Mouse (Mus musculus) left cerebral cortex, adult 2 months (tissue): ENCODE results near the gene Med7. TPM values are rescaled to one million over a fixed set of nuclear protein-coding genes. Genes with fewer than 3 reads are reported as not detected.

Experiments used
- DNase-seq, 2 experiments: peaks; one replicate each; pipeline ENCODE4 v3.0.0; 2021 to 2022; ENCODE audit warnings: low spot score in 2 of 2, mixed read lengths in 1 of 2; ENCODE audit errors: extremely low spot score in 1 of 2
- H3K27ac ChIP-seq: fragments of 200-600 bp; 2 replicates; pipeline ENCODE4 v1.8.1; 2022
- H3K4me3 ChIP-seq: fragments of 200-600 bp; 2 replicates; pipeline ENCODE4 v1.8.1; 2022
- CTCF ChIP-seq: fragments of 200-600 bp; IDR thresholded peaks from 2 replicates; pipeline ENCODE4 v1.8.1; 2022; ENCODE audit warnings: antibody characterized with exemption, mild to moderate bottlenecking, moderate library complexity
- intact Hi-C: fragments of 180-260 bp; cut with DNase I; formaldehyde crosslinking; loops from one replicate; pipeline ENCODE4 v1.15.1; 2025
- total RNA-seq, 2 experiments: library from RNA; stranded (reverse); gene quantifications; 2 replicates each; pipeline ENCODE4 v1.2.3; 2021

Med7 gene
- total RNA-seq, 2 experiments from 2014 or later, result 32.9 to 34.2 TPM

DNA sequence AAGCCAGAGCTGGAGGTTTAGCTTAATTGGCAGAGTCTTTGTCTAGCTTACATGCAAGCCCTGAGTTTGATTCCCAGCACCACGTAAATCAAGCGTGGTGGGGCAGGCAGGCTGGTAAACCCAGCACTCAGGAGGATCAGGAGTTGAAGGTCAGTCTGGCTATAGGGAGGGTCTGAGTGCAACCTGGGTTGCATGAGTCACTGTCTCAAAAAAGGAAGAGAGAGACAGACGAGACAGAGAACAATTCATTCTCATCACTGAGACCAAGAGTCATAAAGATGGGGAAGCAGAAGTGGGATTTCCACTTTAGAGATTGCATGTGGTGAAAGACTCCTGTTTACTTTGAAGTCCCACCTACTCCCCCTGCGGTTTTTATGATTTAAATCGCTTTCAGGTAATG is 24.6 kb downstream of the Med7 start:
- no peak for DNase-seq
- Histone ChIP-seq H3K4me3 (no peak overlapping the region), H3K27ac (no peak overlapping the region)
- TF ChIP-seq CTCF, result no peak
- intact Hi-C loops, result no loop called here

DNA sequence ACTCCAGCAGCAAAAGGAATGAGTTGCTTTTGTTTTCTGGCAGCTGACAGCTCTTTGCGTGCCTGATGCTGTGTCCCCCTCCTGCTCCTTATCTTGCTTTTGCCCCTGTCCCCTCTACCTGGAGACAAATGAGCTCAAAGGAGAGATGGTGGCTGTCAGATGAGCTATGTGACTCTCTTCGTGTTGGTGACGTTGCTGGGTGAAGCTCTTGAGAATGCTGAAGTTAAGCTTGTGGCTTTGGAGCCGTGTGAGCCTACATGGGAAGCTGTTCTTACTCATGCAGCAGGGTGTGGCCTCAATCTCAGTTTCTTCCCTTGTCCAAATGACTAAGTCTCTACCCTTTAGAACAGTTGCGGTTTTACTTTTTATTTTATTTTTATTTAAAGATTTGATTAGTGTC is 25.2 kb downstream of the Med7 start:
- Histone ChIP-seq H3K27ac (no peak overlapping the region), H3K4me3 (no peak overlapping the region)
- no peak for TF ChIP-seq CTCF
- intact Hi-C loops, result no loop called here
- no peak for DNase-seq

DNA sequence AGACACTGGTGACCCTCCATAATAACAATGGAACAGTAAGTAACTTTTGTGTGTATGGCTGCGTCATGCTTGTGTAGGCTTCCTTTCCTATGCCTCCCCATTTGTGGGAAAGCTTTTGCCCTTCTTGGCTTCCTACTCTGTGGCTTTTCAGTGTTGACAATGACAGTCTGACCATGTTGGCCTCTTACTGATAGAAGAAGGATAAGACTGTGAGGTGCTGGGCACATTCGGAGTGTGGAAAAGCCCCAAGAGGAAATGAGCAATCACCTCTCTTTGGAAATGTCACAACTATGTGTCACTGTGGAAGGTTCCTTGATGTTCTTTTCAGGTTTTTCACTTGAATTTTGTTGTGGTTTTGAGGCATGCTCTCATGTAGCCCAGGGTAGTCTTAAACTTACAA is 30.2 kb downstream of the Med7 start:
- no peak for TF ChIP-seq CTCF
- no peak for DNase-seq
- intact Hi-C loops, result no loop called here
- H3K4me3 ChIP-seq, result no peak overlapping the region
- H3K27ac ChIP-seq, result no peak overlapping the region

DNA sequence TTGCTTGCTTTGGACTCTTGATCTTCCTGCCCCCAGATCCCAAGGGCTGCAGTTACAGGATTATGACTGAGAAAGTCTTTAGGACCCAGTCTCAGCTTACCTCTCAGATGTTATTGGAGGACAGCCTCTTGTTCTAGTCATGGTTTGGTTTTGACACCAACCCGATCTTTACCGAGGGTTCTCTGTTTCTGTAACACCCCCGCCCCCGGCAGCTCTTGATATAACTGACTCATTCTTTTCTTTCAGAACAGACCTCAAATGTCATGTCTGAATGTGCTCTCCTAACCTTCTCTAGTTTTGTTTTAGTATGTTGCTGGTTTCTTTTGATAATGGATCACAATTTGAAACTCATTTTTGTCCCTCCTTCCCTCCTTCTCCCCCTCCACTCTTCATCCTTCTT is 37.5 kb downstream of the Med7 start:
- no peak for TF ChIP-seq CTCF
- intact Hi-C loops, result no loop called here
- no peak for DNase-seq
- H3K4me3 ChIP-seq, result no peak overlapping the region
- H3K27ac ChIP-seq, result no peak overlapping the region

DNA sequence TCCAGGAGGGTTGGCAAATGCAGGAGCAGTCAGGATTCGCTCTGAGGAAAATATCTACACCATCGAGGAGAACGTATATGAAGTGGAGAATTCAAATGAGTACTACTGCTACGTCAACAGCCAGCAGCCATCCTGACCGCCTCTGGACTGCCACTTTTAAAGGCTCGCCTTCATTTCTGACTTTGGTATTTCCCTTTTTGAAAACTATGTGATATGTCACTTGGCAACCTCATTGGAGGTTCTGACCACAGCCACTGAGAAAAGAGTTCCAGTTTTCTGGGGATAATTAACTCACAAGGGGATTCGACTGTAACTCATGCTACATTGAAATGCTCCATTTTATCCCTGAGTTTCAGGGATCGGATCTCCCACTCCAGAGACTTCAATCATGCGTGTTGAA is 42.6 kb downstream of the Med7 start:
- H3K27ac ChIP-seq, result no peak overlapping the region
- intact Hi-C loops, result no loop called here
- TF ChIP-seq CTCF, result no peak
- no peak overlapping the region for H3K4me3 ChIP-seq
- no peak for DNase-seq

DNA sequence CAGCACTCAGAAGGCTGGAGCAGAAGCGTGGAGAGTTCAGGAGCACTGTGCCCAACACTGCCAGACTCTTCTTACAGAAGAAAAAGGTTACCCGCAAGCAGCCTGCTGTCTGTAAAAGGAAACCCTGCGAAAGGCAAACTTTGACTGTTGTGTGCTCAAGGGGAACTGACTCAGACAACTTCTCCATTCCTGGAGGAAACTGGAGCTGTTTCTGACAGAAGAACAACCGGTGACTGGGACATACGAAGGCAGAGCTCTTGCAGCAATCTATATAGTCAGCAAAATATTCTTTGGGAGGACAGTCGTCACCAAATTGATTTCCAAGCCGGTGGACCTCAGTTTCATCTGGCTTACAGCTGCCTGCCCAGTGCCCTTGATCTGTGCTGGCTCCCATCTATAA is 43.8 kb downstream of the Med7 start:
- H3K4me3 ChIP-seq, result no peak overlapping the region
- TF ChIP-seq CTCF, result no peak
- DNase-seq, result no peak
- no peak overlapping the region for H3K27ac ChIP-seq
- intact Hi-C loops, result no loop called here

DNA sequence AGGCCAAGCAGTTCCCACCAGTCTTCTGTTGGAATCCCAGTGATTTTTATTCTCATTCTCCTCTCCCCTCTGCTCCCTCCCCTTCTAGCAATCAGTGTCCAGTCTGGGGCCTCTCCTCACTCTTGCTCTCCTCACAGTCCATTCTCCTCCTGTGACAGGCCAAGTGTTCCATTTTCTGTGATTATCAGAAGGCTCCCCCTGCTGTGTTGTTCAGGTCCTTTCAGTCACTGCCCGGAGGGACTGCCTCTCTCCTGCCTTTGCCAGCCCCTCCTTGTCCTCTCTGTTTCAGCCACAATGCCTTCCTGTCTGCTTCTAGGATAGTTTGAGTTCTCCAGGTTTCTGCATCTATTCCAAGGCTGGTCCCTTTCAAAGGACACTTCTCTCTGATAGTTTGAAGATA is 51.5 kb downstream of the Med7 start:
- Histone ChIP-seq H3K4me3 (no peak overlapping the region), H3K27ac (no peak overlapping the region)
- intact Hi-C loops, result no loop called here
- no peak for DNase-seq
- peak; percentile 9 for TF ChIP-seq CTCF

DNA sequence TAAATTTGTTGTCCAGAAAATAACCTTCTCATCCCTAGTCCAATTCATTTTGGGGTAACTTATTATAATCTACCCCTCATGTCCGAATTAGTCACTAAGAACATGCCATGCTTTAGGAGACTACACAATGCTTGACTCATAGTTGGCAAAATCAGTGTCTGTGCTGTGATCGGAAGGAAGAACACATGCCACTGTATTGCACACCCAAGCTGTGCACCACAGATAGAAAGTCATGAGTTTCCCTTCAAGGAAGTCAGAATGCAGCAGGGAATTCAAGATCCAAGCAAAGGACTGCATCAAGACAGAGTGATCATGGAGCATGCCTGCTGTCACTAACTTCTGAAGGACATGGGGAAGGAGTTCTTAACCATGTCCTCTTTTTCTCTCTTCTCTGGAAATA is 51.9 kb downstream of the Med7 start:
- no peak overlapping the region for H3K27ac ChIP-seq

More for the DNA sequence above, 51.9 kb downstream of the Med7 start:
- H3K4me3 ChIP-seq, result no peak overlapping the region
- no peak for TF ChIP-seq CTCF
- intact Hi-C loops, result no loop called here
- DNase-seq, result no peak

Other genes starting within 250 kb of the Med7 start
- 1 to 10 TPM; 4.9 to 5.2 TPM for gene Fndc9, start 201.4 kb upstream of the Med7 start, total RNA-seq
- 100 to 1,000 TPM; 606 to 614 TPM for gene Cyfip2, start 124.1 kb upstream of the Med7 start, total RNA-seq
- under 1 TPM; 0.16 to 0.23 TPM for gene Itk, start 47.4 kb upstream of the Med7 start, total RNA-seq
- gene Fam71b, start 40.4 kb upstream of the Med7 start, total RNA-seq, result not detected
- 1 to 10 TPM; 2.1 to 2.2 TPM for gene Havcr2, start 18.0 kb downstream of the Med7 start, total RNA-seq
- gene Gm12169, start 87.3 kb downstream of the Med7 start, total RNA-seq, result not detected
- gene BC053393, start 134.6 kb downstream of the Med7 start, total RNA-seq, result not detected
- under 1 TPM in 1 of 2 experiments, not detected in 1; 0.47 TPM for gene Dppa1, start 192.3 kb downstream of the Med7 start, total RNA-seq